Mouse (Mus musculus) hindbrain, embryonic 12.5 days (tissue): Measurements from ENCODE around the gene Plekhg2. TPM values are rescaled to one million over a fixed set of nuclear protein-coding genes. Genes with fewer than 3 reads are reported as not detected.
A peak's percentile ranks its signal among the peaks of the same experiment; 100 is the strongest.

Experiments used
- ATAC-seq: fragments of 200-750 bp; cut with Nextera tagmentation; 2 replicates; pipeline ENCODE4 v1.8.0; 2017; ENCODE audit warnings: moderate TSS enrichment; ENCODE audit not compliant: low FRiP score
- H3K27ac ChIP-seq: fragments of 300-500 bp; sonication (generic); 2 replicates; pipeline ENCODE4 v1.5.1; 2016; ENCODE audit warnings: mild to moderate bottlenecking
- H3K27me3 ChIP-seq: fragments of 300-500 bp; sonication (generic); 2 replicates; pipeline ENCODE4 v1.6.1; 2016; ENCODE audit warnings: mild to moderate bottlenecking
- H3K36me3 ChIP-seq: fragments of 300-500 bp; sonication (generic); 2 replicates; pipeline ENCODE4 v1.6.1; 2016; ENCODE audit warnings: mild to moderate bottlenecking
- H3K4me1 ChIP-seq: fragments of 300-500 bp; sonication (generic); 2 replicates; pipeline ENCODE4 v1.6.1; 2016
- H3K4me2 ChIP-seq: fragments of 300-500 bp; sonication (generic); replicated peaks from 2 replicates; pipeline ENCODE4 v1.6.1; 2016; ENCODE audit warnings: mild to moderate bottlenecking
- H3K4me3 ChIP-seq: fragments of 300-500 bp; sonication (generic); 2 replicates; pipeline ENCODE4 v1.5.1; 2016; ENCODE audit warnings: mild to moderate bottlenecking
- H3K9ac ChIP-seq: fragments of 300-500 bp; sonication (generic); 2 replicates; pipeline ENCODE4 v1.6.1; 2016; ENCODE audit warnings: mild to moderate bottlenecking, moderate library complexity
- H3K9me3 ChIP-seq: fragments of 300-500 bp; sonication (generic); replicated peaks from 2 replicates; pipeline ENCODE4 v1.6.1; 2016; ENCODE audit warnings: mild to moderate bottlenecking
- WGBS: fragments of 180-500 bp; shearing (Covaris S2); methylation state at CpG from one replicate; pipeline ENCODE4 v1.1.7; 2016; 5-methylcytosine and 5-hydroxymethylcytosine counted together
- polyA plus RNA-seq: library from polyadenylated mRNA; unstranded; fragments of >200 nt; fragmentation: Nextera tagmentation; extraction: Ambion mirVana; gene quantifications from 2 replicates; pipeline ENCODE4 v1.2.1, GENCODE M21; 2016

Gene Plekhg2
- polyA plus RNA-seq, 1 experiment from 2014 or later: 71.7 TPM

- Histone ChIP-seq H3K4me3 (no peak overlapping the region), H3K9me3 (no peaks in the 10 kb centered on the region), H3K36me3 (peaks cover 65% of the 10 kb centered on the region), H3K9ac (no peak overlapping the region), H3K27ac (peak overlapping the region; percentile 60; the same call in 1 of the 2 replicates), H3K4me2 (no peak overlapping the region), H3K4me1 (peaks cover 22% of the 10 kb centered on the region), H3K27me3 (no peaks in the 10 kb centered on the region)
- WGBS: 20% methylated on average over 5 of the region's 5 CpGs
- no peak for ATAC-seq
These were observed 14.4 kb downstream of the Plekhg2 start for GRCm38 (mm10) chr7:28357984-28358383.

GRCm38 (mm10) chr7:28356981-28357380 lies 15.4 kb downstream of the Plekhg2 start:
- H3K27ac ChIP-seq: peak overlapping the region; percentile 60
- WGBS: 0% methylated on average over 5 of the region's 5 CpGs
- peaks cover 60% of the 10 kb centered on the region for H3K36me3 ChIP-seq

GRCm38 (mm10) chr7:28355221-28355620 lies 17.2 kb downstream of the Plekhg2 start:
- Histone ChIP-seq H3K4me1 (peaks cover 30% of the 10 kb centered on the region), H3K36me3 (peaks cover 43% of the 10 kb centered on the region), H3K27ac (no peak overlapping the region), H3K4me2 (no peak overlapping the region), H3K27me3 (no peaks in the 10 kb centered on the region), H3K9ac (no peak overlapping the region), H3K4me3 (no peak overlapping the region), H3K9me3 (no peaks in the 10 kb centered on the region)
- WGBS: 95% methylated on average over 3 of the region's 3 CpGs
- no peak for ATAC-seq

More at GRCm38 (mm10) chr7:28356981-28357380, 15.4 kb downstream of the Plekhg2 start:
- H3K4me1 ChIP-seq: peaks cover 22% of the 10 kb centered on the region
- no peak for ATAC-seq
- H3K9me3 ChIP-seq: no peaks in the 10 kb centered on the region
- no peak overlapping the region for H3K4me3 ChIP-seq
- no peak overlapping the region for H3K9ac ChIP-seq
- H3K27me3 ChIP-seq: no peaks in the 10 kb centered on the region
- no peak overlapping the region for H3K4me2 ChIP-seq

GRCm38 (mm10) chr7:28354596-28354995 lies 17.8 kb downstream of the Plekhg2 start:
- 84% methylated on average over 3 of the region's 3 CpGs for WGBS

GRCm38 (mm10) chr7:28354113-28354581 lies 18.3 kb downstream of the Plekhg2 start:
- Histone ChIP-seq H3K27ac (no peak overlapping the region), H3K36me3 (peaks cover 33% of the 10 kb centered on the region), H3K27me3 (no peaks in the 10 kb centered on the region), H3K4me1 (peaks cover 37% of the 10 kb centered on the region), H3K9ac (no peak overlapping the region), H3K4me3 (no peak overlapping the region), H3K4me2 (no peak overlapping the region), H3K9me3 (no peaks in the 10 kb centered on the region)
- WGBS: 85% methylated on average over 3 of the region's 3 CpGs
- no peak for ATAC-seq

More at GRCm38 (mm10) chr7:28354596-28354995, 17.8 kb downstream of the Plekhg2 start:
- Histone ChIP-seq H3K4me1 (peaks cover 35% of the 10 kb centered on the region), H3K4me3 (no peak overlapping the region), H3K9ac (no peak overlapping the region), H3K36me3 (peaks cover 37% of the 10 kb centered on the region), H3K27ac (no peak overlapping the region), H3K9me3 (no peaks in the 10 kb centered on the region), H3K4me2 (no peak overlapping the region), H3K27me3 (no peaks in the 10 kb centered on the region)
- no peak for ATAC-seq

GRCm38 (mm10) chr7:28353267-28353666 lies 19.1 kb downstream of the Plekhg2 start:
- no peak overlapping the region for H3K27ac ChIP-seq
- H3K9ac ChIP-seq: no peak overlapping the region
- ATAC-seq: no peak
- no peaks in the 10 kb centered on the region for H3K9me3 ChIP-seq
- H3K4me1 ChIP-seq: peaks cover 32% of the 10 kb centered on the region
- H3K36me3 ChIP-seq: peaks cover 30% of the 10 kb centered on the region
- no peaks in the 10 kb centered on the region for H3K27me3 ChIP-seq
- WGBS: 97% methylated on average over 2 of the region's 2 CpGs
- H3K4me2 ChIP-seq: no peak overlapping the region
- no peak overlapping the region for H3K4me3 ChIP-seq

- no peak for ATAC-seq
- Histone ChIP-seq H3K27me3 (no peaks in the 10 kb centered on the region), H3K27ac (no peak overlapping the region), H3K4me3 (peak overlapping the region; percentile 90), H3K9me3 (no peaks in the 10 kb centered on the region), H3K9ac (peak overlapping the region; percentile 94), H3K4me1 (peaks cover 17% of the 10 kb centered on the region), H3K36me3 (peaks cover 30% of the 10 kb centered on the region), H3K4me2 (peak overlapping the region; percentile 96)
- WGBS: 57% methylated on average over 4 of the region's 4 CpGs
These were observed 20.7 kb downstream of the Plekhg2 start for GRCm38 (mm10) chr7:28351676-28352191.

- peak within 1 kb of the TSS; percentile 94 for H3K9ac ChIP-seq
- peak within 1 kb of the TSS; percentile 90 for H3K4me3 ChIP-seq
- no peaks in the 10 kb centered on the region for H3K9me3 ChIP-seq
- H3K4me2 ChIP-seq: peak within 1 kb of the TSS; percentile 96
- H3K27me3 ChIP-seq: no peaks in the 10 kb centered on the region
- peaks cover 29% of the 10 kb centered on the region for H3K36me3 ChIP-seq
- ATAC-seq: peak; percentile 95
- under 1% methylated on average over 47 of the region's 50 CpGs for WGBS
- H3K4me1 ChIP-seq: peaks cover 15% of the 10 kb centered on the region
- peak within 1 kb of the TSS; percentile 77 for H3K27ac ChIP-seq
These were observed 22.1 kb downstream of the Plekhg2 start, which contains the start of gene Rps16 for GRCm38 (mm10) chr7:28350155-28350883. Gene Rps16 (plus strand): TSS chr7:28350652.

- H3K9me3 ChIP-seq: no peaks in the 10 kb centered on the region
- no peak overlapping the region for H3K27ac ChIP-seq
- WGBS: 86% methylated on average over 7 of the region's 7 CpGs
- H3K4me2 ChIP-seq: no peak overlapping the region
- ATAC-seq: no peak
- H3K36me3 ChIP-seq: peaks cover 12% of the 10 kb centered on the region
- H3K9ac ChIP-seq: no peak overlapping the region
- peaks cover 15% of the 10 kb centered on the region for H3K4me1 ChIP-seq
- no peaks in the 10 kb centered on the region for H3K27me3 ChIP-seq
- no peak overlapping the region for H3K4me3 ChIP-seq
These were observed 23.8 kb downstream of the Plekhg2 start for GRCm38 (mm10) chr7:28348601-28349000.

- Histone ChIP-seq H3K4me2 (no peak overlapping the region), H3K9me3 (no peaks in the 10 kb centered on the region), H3K27me3 (no peaks in the 10 kb centered on the region), H3K27ac (no peak overlapping the region), H3K9ac (no peak overlapping the region), H3K4me1 (peaks cover 15% of the 10 kb centered on the region), H3K4me3 (no peak overlapping the region), H3K36me3 (0 out of 2 replicates have a peak, but pooled peaks cover 4% of the 10 kb centered on the region)
- no peak for ATAC-seq
- WGBS: 86% methylated on average over 3 of the region's 3 CpGs
These were observed 24.7 kb downstream of the Plekhg2 start for GRCm38 (mm10) chr7:28347746-28348145.

- Histone ChIP-seq H3K4me3 (no peak overlapping the region), H3K9me3 (no peaks in the 10 kb centered on the region), H3K27ac (no peak overlapping the region), H3K9ac (no peak overlapping the region), H3K27me3 (no peaks in the 10 kb centered on the region), H3K4me2 (no peak overlapping the region), H3K4me1 (peaks cover 3% of the 10 kb centered on the region), H3K36me3 (no peaks in the 10 kb centered on the region)
- WGBS: 5% methylated on average over 4 of the region's 4 CpGs
- ATAC-seq: no peak
These were observed 27.8 kb downstream of the Plekhg2 start for GRCm38 (mm10) chr7:28344637-28345036.

GRCm38 (mm10) chr7:28341381-28341780 lies 31.0 kb downstream of the Plekhg2 start:
- Histone ChIP-seq H3K27me3 (no peaks in the 10 kb centered on the region), H3K9ac (0 out of 2 replicates have a peak overlapping the region, but pooled peaks have one; percentile 18), H3K4me2 (no peak overlapping the region), H3K9me3 (no peaks in the 10 kb centered on the region), H3K36me3 (no peaks in the 10 kb centered on the region), H3K27ac (no peak overlapping the region), H3K4me1 (peaks cover 9% of the 10 kb centered on the region), H3K4me3 (no peak overlapping the region)
- 54% methylated on average over 7 of the region's 7 CpGs for WGBS
- no peak for ATAC-seq
